Mouse (Mus musculus) CH12.LX (cell line): Measurements from ENCODE around the gene Cds2.

Source experiments
- CTCF ChIP-seq, 2 experiments: IDR thresholded peaks in 1 of 2; conservative IDR thresholded peaks in 1 of 2; 2 replicates each; pipeline ENCODE4 v1.5.1; 2011 to 2012; ENCODE audit warnings: low read depth in 2 of 2, low read length in 2 of 2, improper control_type of control experiment in 1 of 2, inconsistent platforms in 1 of 2, mild to moderate bottlenecking in 1 of 2, moderate library complexity in 1 of 2
- KAT2A ChIP-seq: IDR thresholded peaks from 2 replicates; pipeline ENCODE4 v1.6.1; 2012; ENCODE audit warnings: low read length, improper control_type of control experiment, inconsistent platforms; ENCODE audit not compliant: insufficient replicate concordance
- POLR2A ChIP-seq: IDR thresholded peaks from 2 replicates; pipeline ENCODE4 v1.6.1; 2011; ENCODE audit warnings: low read depth, mild to moderate bottlenecking, improper control_type of control experiment, low read length

- TF ChIP-seq KAT2A (no peak), POLR2A (no peak), CTCF (conservative IDR thresholded peaks at IDR 0.05 in 1 of 2, IDR thresholded peaks at IDR 0.05 in 1 of 2; ENCODE audit: low read depth in 2 of 2, low read length in 2 of 2) (peak; percentile 76 to 98)
Measured at GRCm38 (mm10) chr2:132305988-132306387, 43.0 kb downstream of the Cds2 start.
